Mouse (Mus musculus) thymus, adult 2 months (tissue): ENCODE data around the gene Tbc1d4.

Source experiments
- CTCF ChIP-seq: fragments of 200-500 bp; IDR thresholded peaks from 2 replicates; pipeline ENCODE4 v1.5.1; 2012; ENCODE audit warnings: mild to moderate bottlenecking, control low read depth, low read length, moderate library complexity, borderline replicate concordance; ENCODE audit not compliant: control insufficient read depth, poor library complexity, insufficient read depth; ENCODE audit errors: extremely low read depth
- POLR2A ChIP-seq: fragments of 200-500 bp; IDR thresholded peaks from 2 replicates; pipeline ENCODE4 v1.6.1; 2012; ENCODE audit warnings: mild to moderate bottlenecking, low read length, control low read depth, moderate library complexity; ENCODE audit not compliant: control insufficient read depth, poor library complexity, insufficient read depth; ENCODE audit errors: extremely low read depth

GRCm38 (mm10) chr14:101514557-101514971 lies 94.4 kb downstream of the Tbc1d4 start:
- TF ChIP-seq POLR2A (no peak), CTCF (no peak)
